Mouse (Mus musculus) small intestine, adult 2 months (tissue): ENCODE results near the gene Gm5728.
"Not testable (repeated sequence)": the region's sequence is repeated elsewhere in the genome, so short reads cannot be mapped to it uniquely, and the experiment has no call there.

Experiments used
- CTCF ChIP-seq: fragments of 200-500 bp; IDR thresholded peaks from 2 replicates; pipeline ENCODE4 v1.5.1; 2012; ENCODE audit warnings: low read depth, mild to moderate bottlenecking, control low read depth, inconsistent platforms, low read length, moderate library complexity, mixed read lengths; ENCODE audit not compliant: insufficient replicate concordance, insufficient read length; ENCODE audit errors: extremely low read depth
- POLR2A ChIP-seq: fragments of 200-500 bp; IDR thresholded peaks from 2 replicates; pipeline ENCODE4 v1.6.1; 2012; ENCODE audit warnings: low read depth, mild to moderate bottlenecking, control low read depth, inconsistent platforms, low read length, moderate library complexity

DNA sequence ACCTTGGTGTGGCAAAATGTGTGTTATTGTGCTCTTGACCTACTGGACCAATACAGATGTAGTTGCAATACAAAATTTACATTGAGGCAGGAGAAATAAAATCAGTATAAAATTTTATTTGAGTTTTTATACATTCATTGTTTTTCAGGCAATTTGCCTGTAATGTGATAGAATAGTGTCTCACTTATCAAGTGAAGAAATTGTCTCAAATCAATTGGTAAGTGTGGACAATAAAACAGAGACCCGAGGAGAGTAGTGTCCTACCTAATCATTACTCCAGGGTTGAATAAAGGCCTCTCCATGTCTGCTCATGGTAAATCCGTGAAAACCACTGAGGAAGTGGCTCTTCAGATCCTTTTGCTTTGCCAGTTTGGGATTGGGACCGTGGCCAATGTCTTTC lies 42.4 kb upstream of the Gm5728 start, which contains the start of gene Vmn1r100:
- not testable (repeated sequence) for TF ChIP-seq CTCF, POLR2A
